In genomic region chr14:48327746-48328145, GRCm38 (mm10) we compare ENCODE assay signal across 15 mouse cellular contexts.
DNase-seq lines count a peak whose midpoint lies in the region; ATAC-seq and TF ChIP-seq lines count a peak whose summit lies in the region.
"Had no signal": no experiment of that assay in that cellular context is flagged by ENCODE, and none has a peak within 500 bp of the region (broad histone marks: within the 10 kb centered on the region; RNA-seq: fewer than 3 reads in every experiment).

No protein-coding gene starts in this region.

- no peak overlapping the region for H3K27ac ChIP-seq in left cerebral cortex, adult 2 months
- H3K27ac ChIP-seq: limb, embryonic 15.5 days; macrophage had no signal

- no peak overlapping the region for H3K4me3 ChIP-seq in left cerebral cortex, adult 2 months
- H3K4me3 ChIP-seq: limb, embryonic 15.5 days had no signal

- peak; percentile 44 for TF ChIP-seq CTCF in left cerebral cortex, adult 2 months (IDR thresholded peaks at IDR 0.05)

- peak; percentile 16; the same call in 1 of the 2 replicates for ATAC-seq in common myeloid progenitor, adult 5-6 weeks (replicated peaks; ENCODE audit: low read depth, poor library complexity, severe bottlenecking)

- peak; percentile 16 for DNase-seq in adrenal gland, postnatal 10 days
- DNase-seq in adrenal gland, postnatal 4 days (ENCODE audit: low spot score in 2 of 2), result no peak
- DNase-seq in left cerebral cortex, adult 2 months (ENCODE audit: extremely low spot score in 1 of 2, low spot score in 2 of 2), result no peak
- no peak for DNase-seq in left cerebral cortex, postnatal 10 days (ENCODE audit: extremely low spot score in 1 of 2, low spot score in 2 of 2)
- DNase-seq in 416B (ENCODE audit: low read depth), result peak; percentile 21
- no peak for DNase-seq in spleen, postnatal 36 days (ENCODE audit: low spot score in 2 of 2)
- no peak for DNase-seq in embryo, embryonic 9.5 days (ENCODE audit: extremely low spot score)
- DNase-seq: adrenal gland, adult 8-10 months; cerebellum, postnatal 36 days; heart, postnatal 10 days; kidney, postnatal 36 days; right cerebral cortex, postnatal 14 days had no signal

- intact Hi-C loops in left cerebral cortex, adult 2 months (cut with DNase I), result no loop called here
- intact Hi-C loops in left cerebral cortex, postnatal 10 days (cut with DNase I), result no loop called here

Comparison
In these comparisons a context has a peak if more than half of its experiments do, and no peak if none do; other contexts are left out.
1. DNase-seq: peak in adrenal gland, postnatal 10 days (single experiment) and 416B (single experiment); none in adrenal gland, postnatal 4 days (0 of 2), left cerebral cortex, adult 2 months (0 of 2), left cerebral cortex, postnatal 10 days (0 of 2), spleen, postnatal 36 days (0 of 2) and embryo, embryonic 9.5 days (single experiment).